Comparison of ENCODE assay signal across 8 mouse cellular contexts in genomic region chr3:89519894-89520293, GRCm38 (mm10). TPM values are rescaled to one million over a fixed set of nuclear protein-coding genes. Genes with fewer than 3 reads are reported as not detected.
A peak's percentile ranks its signal among the peaks of the same experiment; 100 is the strongest.
DNase-seq lines count a peak whose midpoint lies in the region; ATAC-seq lines count a peak whose summit lies in the region.

Gene Kcnn3, plus strand, starts transcription at chr3:89520164.

- no peak for ATAC-seq in inflammation-experienced regulatory T-cells, adult 6 months

- peak; percentile 86 for DNase-seq in adrenal gland, postnatal 10 days
- DNase-seq in embryo, embryonic 10.5 days (ENCODE audit: low spot score) = peak; percentile 97
- DNase-seq in gastrocnemius, postnatal 25 days = peak; percentile 85
- DNase-seq in hindlimb bud, embryonic 11.5 days (ENCODE audit: extremely low spot score, low read depth, low spot score) = peak; percentile 57
- DNase-seq in left cerebral cortex, adult 18-20 months (ENCODE audit: low spot score in 2 of 2) = peak; percentile 72 to 87
- peak; percentile 90 for DNase-seq in lung, postnatal 25 days (ENCODE audit: low spot score)
- DNase-seq in retina, postnatal 1 day = peak; percentile 96

RNA-seq across cellular contexts. Expression of gene Kcnn3, which starts in this region (rescaled TPM):
- total RNA-seq in adrenal gland, postnatal 10 days (2021) = 1 to 10 TPM; 4.3 to 6.3 TPM
- 1 to 10 TPM; 2.5 to 5.8 TPM for total RNA-seq in gastrocnemius, postnatal 25 days (2021)
- total RNA-seq in left cerebral cortex, adult 18-20 months (2021) = 10 to 100 TPM; 20.4 to 26.9 TPM
- polyA plus RNA-seq in inflammation-experienced regulatory T-cells, adult 6 months (2017; shearing (Covaris generic)) = not detected
